Mouse (Mus musculus) olfactory bulb, adult 2 months (tissue): Measurements from ENCODE around the gene Kalrn.

Experiments used
- CTCF ChIP-seq: fragments of 200-500 bp; IDR thresholded peaks from 2 replicates; pipeline ENCODE4 v1.5.1; 2012; ENCODE audit warnings: low read depth, mild to moderate bottlenecking, low read length, moderate library complexity; ENCODE audit not compliant: insufficient read depth
- POLR2A ChIP-seq: fragments of 200-500 bp; IDR thresholded peaks from 2 replicates; pipeline ENCODE4 v1.6.1; 2012; ENCODE audit warnings: mild to moderate bottlenecking, low read depth, low read length, moderate library complexity; ENCODE audit not compliant: insufficient read depth

- TF ChIP-seq CTCF (no peak), POLR2A (no peak)
Observed at GRCm38 (mm10) chr16:33965878-33966537, 607.3 kb downstream of the Kalrn start.
